Mouse (Mus musculus) embryo, embryonic 11.5 days (tissue): Measurements from ENCODE around the gene Fhod1.
A peak's percentile ranks its signal among the peaks of the same experiment; 100 is the strongest.

Experiments
- DNase-seq: peaks from one replicate; pipeline ENCODE4 v3.0.0-alpha.2; 2012; ENCODE audit warnings: low read depth, low spot score

Fhod1 gene

GRCm38 (mm10) chr8:105349096-105349771, 1.5 kb upstream of the Fhod1 start:
- DNase-seq, result no peak

GRCm38 (mm10) chr8:105348450-105349095, 820 bp upstream of the Fhod1 start, which contains the start of gene Slc9a5:
Slc9a5 (plus strand) TSS chr8:105348843.
- peak; percentile 69 for DNase-seq

- no peak for DNase-seq
These were observed 934 bp downstream of the Fhod1 start for GRCm38 (mm10) chr8:105346611-105347427.

GRCm38 (mm10) chr8:105345061-105345975, 2.4 kb downstream of the Fhod1 start:
- no peak for DNase-seq

GRCm38 (mm10) chr8:105343791-105344574, 3.8 kb downstream of the Fhod1 start:
- no peak for DNase-seq

GRCm38 (mm10) chr8:105342768-105343167, 5.0 kb downstream of the Fhod1 start:
- no peak for DNase-seq

GRCm38 (mm10) chr8:105341399-105341798, 6.4 kb downstream of the Fhod1 start:
- DNase-seq, result no peak

GRCm38 (mm10) chr8:105339886-105340635, 7.7 kb downstream of the Fhod1 start:
- no peak for DNase-seq

GRCm38 (mm10) chr8:105338992-105339391, 8.8 kb downstream of the Fhod1 start:
- no peak for DNase-seq

- no peak for DNase-seq
These were observed 11.2 kb downstream of the Fhod1 start for GRCm38 (mm10) chr8:105336373-105337130.

- no peak for DNase-seq
These were observed 15.2 kb downstream of the Fhod1 start for GRCm38 (mm10) chr8:105332523-105332922.

GRCm38 (mm10) chr8:105331931-105332330, 15.8 kb downstream of the Fhod1 start:
- no peak for DNase-seq

- no peak for DNase-seq
These were observed 16.3 kb downstream of the Fhod1 start for GRCm38 (mm10) chr8:105331469-105331868.

GRCm38 (mm10) chr8:105330325-105330724, 17.4 kb downstream of the Fhod1 start:
- DNase-seq, result no peak

- DNase-seq, result no peak
These were observed 20.8 kb downstream of the Fhod1 start for GRCm38 (mm10) chr8:105326968-105327367.

GRCm38 (mm10) chr8:105326141-105326672, 21.5 kb downstream of the Fhod1 start, which contains the start of the genes Lrrc29 and Tmem208:
Lrrc29 (minus strand) TSS chr8:105326278.
Tmem208 (plus strand) TSS chr8:105326354.
- DNase-seq, result peak; percentile 93

- no peak for DNase-seq
These were observed 22.1 kb downstream of the Fhod1 start for GRCm38 (mm10) chr8:105325641-105326093.

- no peak for DNase-seq
These were observed 24.6 kb downstream of the Fhod1 start for GRCm38 (mm10) chr8:105323183-105323582.
